Mouse (Mus musculus) heart, adult 2 months (tissue): ENCODE data around the gene Mex3b.

Experiments used
- CTCF ChIP-seq: fragments of 200-600 bp; IDR thresholded peaks from 2 replicates; pipeline ENCODE4 v1.8.1; 2022; ENCODE audit warnings: antibody characterized with exemption, mild to moderate bottlenecking, moderate library complexity
- EP300 ChIP-seq: fragments of 200-500 bp; IDR thresholded peaks from 2 replicates; pipeline ENCODE4 v1.6.1; 2011; ENCODE audit warnings: low read depth, low read length, control low read depth; ENCODE audit not compliant: insufficient read depth

GRCm38 (mm10) chr7:82905527-82905926, 38.4 kb downstream of the Mex3b start:
- TF ChIP-seq CTCF, result no peak
- TF ChIP-seq EP300, result no peak
